Mouse (Mus musculus) midbrain, postnatal 0 days (tissue): ENCODE measurements around the gene Zfp91. TPM values are rescaled to one million over a fixed set of nuclear protein-coding genes. Genes with fewer than 3 reads are reported as not detected.

Experiments
- ATAC-seq: fragments of 200-750 bp; cut with Nextera tagmentation; 2 replicates; pipeline ENCODE4 v1.8.0; 2017; ENCODE audit warnings: moderate number of reproducible peaks, mild to moderate bottlenecking, moderate TSS enrichment, moderate library complexity; ENCODE audit not compliant: low FRiP score
- DNase-seq: peaks from one replicate; pipeline ENCODE4 v3.0.0-alpha.2; 2015; ENCODE audit warnings: low spot score
- H3K27ac ChIP-seq: fragments of 300-500 bp; sonication (generic); 2 replicates; pipeline ENCODE4 v1.5.1; 2014; ENCODE audit warnings: low read depth, mild to moderate bottlenecking, low read length, mixed read lengths
- H3K27me3 ChIP-seq: fragments of 300-500 bp; sonication (generic); 2 replicates; pipeline ENCODE4 v1.6.1; 2014; ENCODE audit warnings: low read length, control low read depth, mixed read lengths; ENCODE audit not compliant: insufficient read depth
- H3K36me3 ChIP-seq: fragments of 300-500 bp; sonication (generic); 2 replicates; pipeline ENCODE4 v1.6.1; 2014; ENCODE audit warnings: low read length, control low read depth, mixed read lengths; ENCODE audit not compliant: insufficient read depth
- H3K4me1 ChIP-seq: fragments of 300-500 bp; sonication (generic); 2 replicates; pipeline ENCODE4 v1.6.1; 2014; ENCODE audit warnings: mild to moderate bottlenecking, control low read depth, antibody characterized with exemption, low read length, mixed read lengths; ENCODE audit not compliant: insufficient read depth
- H3K4me2 ChIP-seq: fragments of 300-500 bp; sonication (generic); 2 replicates; pipeline ENCODE4 v1.6.1; 2014; ENCODE audit warnings: low read depth, mild to moderate bottlenecking, low read length, mixed read lengths; ENCODE audit not compliant: poor library complexity, severe bottlenecking
- H3K4me3 ChIP-seq: fragments of 300-500 bp; sonication (generic); 2 replicates; pipeline ENCODE4 v1.5.1; 2014; ENCODE audit warnings: low read depth, mild to moderate bottlenecking, low read length, moderate library complexity
- H3K9ac ChIP-seq: fragments of 300-500 bp; sonication (generic); replicated peaks from 2 replicates; pipeline ENCODE4 v1.6.1; 2014; ENCODE audit warnings: mild to moderate bottlenecking, low read length, moderate library complexity, mixed read lengths; ENCODE audit not compliant: poor library complexity, severe bottlenecking
- H3K9me3 ChIP-seq: fragments of 300-500 bp; sonication (generic); 2 replicates; pipeline ENCODE4 v1.6.1; 2016; ENCODE audit warnings: low read length, control low read depth
- CTCF ChIP-seq: IDR thresholded peaks from 2 replicates; pipeline ENCODE4 v1.5.1; 2016; ENCODE audit warnings: antibody characterized with exemption, mild to moderate bottlenecking
- WGBS: fragments of 180-500 bp; shearing (Covaris S2); extraction: QIAGEN DNeasy Blood & Tissue Kit; methylation state at CpG from one replicate; pipeline ENCODE4 v1.1.7; 2014; 5-methylcytosine and 5-hydroxymethylcytosine counted together
- polyA plus RNA-seq: library from polyadenylated mRNA; unstranded; fragments of >200 nt; fragmentation: Nextera tagmentation; extraction: Ambion mirVana; gene quantifications from 2 replicates; pipeline ENCODE4 v1.2.1, GENCODE M21; 2015
- total RNA-seq: library from RNA; depleted of rRNA; stranded (reverse); fragments of >200 nt; gene quantifications from 2 replicates; pipeline ENCODE4 v1.2.3, GENCODE M21; 2014

Gene Zfp91
- total and polyA plus RNA-seq, 2 experiments from 2014 or later = 12.8 to 52.5 TPM

DNA sequence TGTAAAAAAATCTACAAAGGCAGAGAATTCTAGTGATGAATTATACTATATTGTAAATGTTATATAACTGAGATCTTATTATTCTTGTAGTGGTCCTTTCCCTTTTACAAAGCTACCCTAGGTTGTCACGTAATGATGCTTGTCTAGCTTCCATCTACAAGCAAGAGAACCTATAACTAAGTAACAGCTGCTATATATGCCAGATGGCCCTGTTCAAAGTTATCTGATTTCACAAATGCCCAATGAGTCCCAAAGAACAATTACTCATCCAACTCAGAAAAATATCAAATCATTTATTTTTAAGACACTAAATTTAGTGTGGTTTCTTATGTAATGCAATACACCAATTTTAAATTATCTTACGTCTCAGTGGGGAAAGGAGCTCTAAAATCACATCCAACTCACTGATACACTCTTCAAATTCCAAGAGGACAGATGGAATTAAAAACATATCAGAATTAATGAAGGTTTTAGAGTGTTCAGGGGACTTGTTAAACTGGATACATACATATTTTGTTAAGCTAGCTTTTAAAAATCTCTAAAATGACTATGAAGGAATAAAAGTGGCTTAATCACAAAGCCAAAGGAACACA lies 9.0 kb downstream of the Zfp91 start:
- 90% methylated on average over 2 of the region's 2 CpGs for WGBS
- no peaks in the 10 kb centered on the region for H3K36me3 ChIP-seq
- no peak overlapping the region for H3K4me2 ChIP-seq
- no peak for TF ChIP-seq CTCF
- H3K27ac ChIP-seq = no peak overlapping the region
- H3K9ac ChIP-seq = no peak overlapping the region
- no peaks in the 10 kb centered on the region for H3K27me3 ChIP-seq
- no peak for DNase-seq
- H3K4me1 ChIP-seq = no peaks in the 10 kb centered on the region
- ATAC-seq = no peak
- no peak overlapping the region for H3K4me3 ChIP-seq
- no peaks in the 10 kb centered on the region for H3K9me3 ChIP-seq

DNA sequence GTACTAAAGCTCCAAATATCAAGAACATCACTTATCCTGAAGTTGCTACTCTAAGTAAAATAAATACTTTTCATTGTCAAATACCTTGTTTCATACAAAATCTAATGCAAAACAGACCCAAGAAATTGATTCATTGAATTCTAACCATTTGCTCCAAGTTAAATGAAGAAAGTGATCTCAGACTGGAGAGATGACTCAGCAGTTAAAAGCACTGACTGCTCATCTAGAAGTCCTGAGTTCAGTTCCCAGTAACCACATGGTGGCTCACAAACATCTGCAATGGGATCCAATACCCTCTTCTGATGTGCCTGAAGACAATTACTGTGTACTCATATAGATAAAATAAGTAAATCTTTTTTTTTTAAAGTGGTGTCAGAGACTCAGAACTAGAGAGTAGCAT lies 15.5 kb downstream of the Zfp91 start:
- Histone ChIP-seq H3K9me3 (no peaks in the 10 kb centered on the region), H3K27me3 (no peaks in the 10 kb centered on the region), H3K4me1 (no peaks in the 10 kb centered on the region), H3K36me3 (peaks cover 12% of the 10 kb centered on the region), H3K9ac (no peak overlapping the region), H3K4me2 (no peak overlapping the region), H3K4me3 (no peak overlapping the region), H3K27ac (no peak overlapping the region)
- ATAC-seq (no peak), DNase-seq (no peak)
- no peak for TF ChIP-seq CTCF

DNA sequence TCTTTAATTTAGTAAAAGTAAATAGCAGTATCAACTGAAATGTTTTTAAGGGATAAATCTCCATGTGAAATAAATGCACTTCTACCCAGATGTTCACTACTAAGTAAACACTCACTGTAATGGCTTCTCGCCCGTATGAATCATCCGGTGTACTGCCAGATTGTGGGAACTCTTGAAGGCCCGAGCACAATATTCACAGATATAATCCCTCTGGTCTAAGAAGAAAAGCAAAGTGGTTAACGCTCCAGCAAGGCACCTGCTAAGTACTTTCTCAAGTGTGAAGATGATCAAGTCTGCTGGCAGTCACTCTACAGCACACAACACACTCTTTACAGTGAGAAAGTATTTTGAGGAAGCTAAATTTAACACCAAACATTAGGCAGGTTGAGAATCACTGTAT lies 25.0 kb downstream of the Zfp91 start:
- H3K4me2 ChIP-seq = no peak overlapping the region
- H3K27me3 ChIP-seq = no peaks in the 10 kb centered on the region
- H3K27ac ChIP-seq = no peak overlapping the region
- 86% methylated on average over 5 of the region's 5 CpGs for WGBS
- TF ChIP-seq CTCF = no peak
- DNase-seq = no peak
- no peak for ATAC-seq
- H3K36me3 ChIP-seq = peaks cover 12% of the 10 kb centered on the region
- H3K9ac ChIP-seq = no peak overlapping the region
- no peaks in the 10 kb centered on the region for H3K9me3 ChIP-seq
- H3K4me1 ChIP-seq = no peaks in the 10 kb centered on the region
- H3K4me3 ChIP-seq = no peak overlapping the region

DNA sequence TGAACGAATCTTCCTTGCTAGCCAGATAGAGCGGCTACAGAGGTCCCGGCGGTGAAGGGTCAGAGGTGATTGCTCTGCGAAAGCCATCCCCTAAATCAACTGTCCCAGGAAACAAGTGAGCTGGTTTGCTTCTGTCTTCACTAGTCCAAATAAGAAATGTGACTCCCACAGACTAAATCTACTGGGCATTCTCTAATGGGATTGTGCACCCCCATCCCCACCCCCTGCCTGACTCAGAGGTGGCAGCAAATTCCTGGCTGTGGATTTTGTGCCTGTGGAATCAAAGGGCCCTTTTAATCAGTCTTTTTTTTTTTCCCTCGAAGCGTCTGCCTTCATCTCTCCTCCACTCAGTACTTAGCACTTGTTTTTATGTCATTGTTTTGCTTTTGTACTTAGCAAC lies 30.6 kb downstream of the Zfp91 start, which contains the start of gene Cntf:
Cntf (minus strand) TSS at position 325 of the 400 bp plus-strand sequence.
- no peak for TF ChIP-seq CTCF
- no peak within 1 kb of the TSS for H3K4me2 ChIP-seq
- ATAC-seq (no peak), DNase-seq (no peak)
- no peak within 1 kb of the TSS for H3K27ac ChIP-seq
- H3K36me3 ChIP-seq = peaks cover 20% of the 10 kb centered on the region
- H3K4me3 ChIP-seq = no peak within 1 kb of the TSS
- no peaks in the 10 kb centered on the region for H3K27me3 ChIP-seq
- H3K9me3 ChIP-seq = no peaks in the 10 kb centered on the region
- H3K4me1 ChIP-seq = no peaks in the 10 kb centered on the region
- WGBS = 70% methylated on average over 7 of the region's 7 CpGs
- H3K9ac ChIP-seq = no peak within 1 kb of the TSS

DNA sequence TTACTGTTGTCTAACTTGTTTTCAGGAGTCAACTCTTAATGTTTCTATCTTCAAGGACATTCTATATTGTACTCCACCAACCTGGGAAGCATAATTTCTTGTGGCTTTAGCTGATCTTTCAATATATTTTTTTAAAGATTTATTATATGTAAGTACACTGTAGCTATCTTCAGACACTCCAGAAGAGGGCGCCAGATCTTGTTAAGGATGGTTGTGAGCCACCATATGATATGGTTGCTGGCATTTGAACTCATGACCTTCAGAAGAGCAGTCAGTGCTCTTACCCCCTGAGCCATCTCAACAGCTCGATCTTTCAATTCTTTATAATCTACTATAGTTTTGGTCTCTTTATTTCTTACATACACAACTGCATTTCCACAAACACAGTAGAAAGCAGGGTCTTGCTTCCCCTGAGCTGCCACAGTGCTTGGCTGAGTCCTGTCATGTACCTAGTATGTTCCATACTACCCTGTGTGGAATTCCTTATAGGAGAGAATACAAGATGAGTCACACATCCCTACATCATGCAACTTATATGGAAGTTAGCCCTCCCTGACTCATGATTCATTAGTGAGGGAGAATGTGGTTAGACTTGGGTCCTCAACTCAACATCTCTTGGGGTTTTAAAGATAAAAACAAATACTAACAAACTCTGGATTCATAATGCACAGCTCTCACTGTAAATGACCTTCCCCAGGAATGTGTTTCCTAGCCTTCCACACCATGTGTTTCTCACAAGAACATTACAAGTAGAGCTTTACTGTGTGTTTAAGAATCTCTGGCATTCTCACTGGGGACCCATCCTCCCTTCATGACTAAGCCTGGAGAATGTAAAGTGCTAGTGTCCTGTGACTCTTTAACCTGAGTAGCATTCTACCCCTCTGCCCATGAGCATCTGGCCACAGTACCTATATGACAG lies 33.5 kb downstream of the Zfp91 start:
- Histone ChIP-seq H3K4me3 (no peak overlapping the region), H3K9me3 (no peaks in the 10 kb centered on the region), H3K27me3 (no peaks in the 10 kb centered on the region), H3K9ac (no peak overlapping the region), H3K4me2 (no peak overlapping the region), H3K4me1 (no peaks in the 10 kb centered on the region), H3K27ac (no peak overlapping the region), H3K36me3 (peaks cover 11% of the 10 kb centered on the region)
- no peak for DNase-seq
- TF ChIP-seq CTCF = peak; percentile 40; the same call in 1 of the 2 replicates
- no peak for ATAC-seq
- 66% methylated on average over 2 of the region's 2 CpGs for WGBS

DNA sequence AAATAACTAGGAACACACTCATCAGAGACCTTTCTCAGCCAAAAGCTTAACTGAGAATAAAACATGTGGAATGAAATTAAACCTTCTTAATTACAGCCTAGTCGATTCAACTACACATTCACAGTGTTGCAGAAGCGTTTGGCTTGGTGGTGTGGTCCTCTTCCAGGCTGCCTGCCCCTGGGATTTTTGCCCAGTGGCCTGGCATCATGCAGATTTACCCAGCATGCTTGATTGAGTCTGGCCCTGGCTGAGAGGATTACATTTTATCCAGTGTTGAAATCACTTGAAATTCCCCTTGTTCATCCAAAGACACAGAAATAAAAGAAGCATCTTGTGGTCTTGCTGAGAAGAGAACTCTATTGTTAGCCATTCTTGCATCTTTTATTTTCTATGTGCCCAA lies 36.3 kb downstream of the Zfp91 start:
- DNase-seq (peak; percentile 59), ATAC-seq (no peak)
- H3K27ac ChIP-seq = no peak overlapping the region
- WGBS = 31% methylated on average over 2 of the region's 2 CpGs
- H3K36me3 ChIP-seq = peaks cover 7% of the 10 kb centered on the region; the same call in 1 of the 2 replicates
- no peak overlapping the region for H3K4me3 ChIP-seq
- no peak overlapping the region for H3K4me2 ChIP-seq
- no peak overlapping the region for H3K9ac ChIP-seq
- no peaks in the 10 kb centered on the region for H3K4me1 ChIP-seq
- no peaks in the 10 kb centered on the region for H3K27me3 ChIP-seq
- TF ChIP-seq CTCF = no peak
- no peaks in the 10 kb centered on the region for H3K9me3 ChIP-seq
